Mouse (Mus musculus): ENCODE measurements around the gene Olfr190. TPM values are rescaled to one million over a fixed set of nuclear protein-coding genes. Genes with fewer than 3 reads are reported as not detected.
"Not testable (repeated sequence)": the region's sequence is repeated elsewhere in the genome, so short reads cannot be mapped to it uniquely, and the experiment has no call there.

Gene Olfr190
- not detected in 2 replicates for total RNA-seq (2021)
- long read RNA-seq, experiment 1 = 0 reads
- long read RNA-seq, experiment 2 = 0 reads

DNA sequence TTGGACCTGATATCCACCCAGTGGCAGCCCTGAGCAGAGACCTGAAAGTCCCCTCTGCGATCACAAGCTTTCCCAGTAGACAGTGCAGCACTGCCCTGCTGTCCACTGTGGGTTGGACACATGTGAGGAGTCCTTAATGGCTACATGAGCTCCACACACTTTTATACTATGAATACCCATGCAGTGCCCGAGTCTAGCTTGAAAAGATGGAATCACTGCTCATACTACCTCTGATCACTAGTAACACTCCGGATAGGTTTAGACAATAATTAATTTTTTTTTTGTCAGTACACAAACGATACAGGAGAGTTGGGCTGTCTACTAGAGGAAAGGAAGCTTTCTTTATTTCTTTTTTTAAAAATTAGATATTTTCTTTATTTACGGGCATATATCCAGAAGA, at the start of gene Olfr190:
Gene Olfr190, minus strand, starts transcription at position 101 of the 400 bp plus-strand sequence.
- DNase-seq = no peak

DNA sequence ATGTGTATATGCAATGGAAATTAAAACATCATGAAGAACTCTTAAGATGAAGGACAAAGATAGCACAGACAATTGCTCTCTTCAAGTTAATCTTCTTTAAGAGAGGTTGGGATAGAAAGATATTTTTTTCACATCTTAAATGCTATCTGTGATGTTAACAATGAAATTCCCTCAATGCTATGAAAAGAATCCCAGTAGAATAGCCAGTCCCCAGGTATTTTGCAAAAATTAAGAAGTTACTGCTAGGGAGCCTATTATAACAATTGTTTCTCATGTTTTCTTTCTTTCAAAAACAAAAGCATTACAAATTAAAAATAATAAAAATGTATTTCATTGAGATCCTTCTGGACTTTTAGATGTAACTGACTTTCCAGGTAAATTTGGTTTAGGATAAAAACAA, 43.2 kb upstream of the Olfr190 start, which contains the start of gene Olfr194:
Gene Olfr194, minus strand, starts transcription at position 101 of the 400 bp plus-strand sequence.
- no peak for DNase-seq

DNA sequence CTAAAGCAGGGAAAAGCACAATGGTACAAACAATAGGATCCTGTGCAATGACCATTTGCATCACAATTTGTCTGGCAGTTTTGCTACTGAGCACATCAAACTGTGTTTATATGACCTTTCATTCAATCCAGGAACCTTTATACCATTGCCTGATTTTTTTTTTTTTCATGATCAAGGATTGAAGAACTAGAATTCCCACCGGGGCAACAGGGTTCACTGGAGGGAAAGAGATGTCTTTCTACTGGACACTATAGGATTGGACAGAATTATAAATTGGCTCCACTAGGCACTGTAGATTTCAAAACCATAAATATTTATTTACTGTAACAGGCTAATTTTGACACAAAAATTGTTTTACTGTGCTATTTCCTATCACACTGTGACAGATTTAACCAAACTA, 34.0 kb upstream of the Olfr190 start, which contains the start of gene Olfr193:
Gene Olfr193, minus strand, starts transcription at position 101 of the 400 bp plus-strand sequence.
- no peak for DNase-seq

DNA sequence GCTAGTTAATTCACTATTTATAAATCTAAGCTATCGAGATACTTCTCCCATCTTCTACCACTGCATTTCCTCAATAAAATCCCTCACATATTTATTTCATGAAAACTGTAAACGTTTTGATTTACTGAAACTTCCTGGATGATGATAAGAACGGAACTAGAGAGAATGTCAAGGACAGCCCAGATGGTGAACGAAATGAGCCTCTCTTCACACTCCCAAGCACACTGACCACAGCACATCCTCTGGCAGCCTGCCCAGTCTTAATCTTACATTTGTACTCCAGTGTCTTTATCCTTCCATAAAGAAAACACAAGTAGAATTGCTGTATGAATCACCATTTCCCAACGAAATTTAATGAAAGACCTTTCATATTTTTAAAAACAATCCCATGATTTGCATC, 30.7 kb upstream of the Olfr190 start:
- peak; percentile 19 for DNase-seq

DNA sequence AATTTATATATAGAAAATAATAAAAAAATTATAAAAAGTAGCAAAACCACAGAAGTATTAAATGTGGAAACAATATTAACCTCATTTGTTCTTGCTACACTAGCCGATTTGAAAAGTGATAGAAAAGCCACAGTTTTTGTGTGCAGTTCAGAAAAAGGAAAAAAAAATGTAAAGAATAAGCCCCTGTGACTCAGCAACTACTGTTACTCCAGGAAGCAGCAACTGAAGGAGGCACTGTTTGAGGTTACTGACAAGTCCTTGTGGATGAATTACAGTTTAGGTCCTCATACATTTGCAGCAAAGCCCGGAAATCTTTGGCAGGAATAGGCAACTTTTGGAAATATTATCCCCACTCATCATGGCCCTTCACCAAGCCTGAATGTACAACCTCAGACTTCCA, 27.5 kb upstream of the Olfr190 start:
- no peak for DNase-seq

DNA sequence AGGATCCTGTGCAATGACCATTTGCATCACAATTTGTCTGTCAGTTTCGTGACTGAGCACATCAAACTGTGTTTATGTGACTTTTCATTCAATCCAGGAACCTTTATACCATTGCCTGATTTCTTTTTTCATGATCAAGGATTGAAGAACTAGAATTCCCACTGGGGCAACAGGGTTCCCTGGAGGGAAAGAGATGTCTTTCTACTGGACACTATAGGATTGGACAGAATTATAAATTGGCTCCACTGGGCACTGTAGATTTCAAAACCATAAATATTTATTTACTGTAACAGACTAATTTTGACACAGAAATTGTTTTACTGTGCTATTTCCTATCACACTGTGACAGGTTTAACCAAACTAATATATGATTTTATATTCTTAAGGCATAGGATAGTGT, 11.9 kb upstream of the Olfr190 start, which contains the start of gene Olfr191:
Gene Olfr191, minus strand, starts transcription at position 101 of the 400 bp plus-strand sequence.
- not testable (repeated sequence) for DNase-seq

- DNase-seq = not testable (repeated sequence)
Observed at GRCm38 (mm10) chr16:59081113-59081512, 3.3 kb upstream of the Olfr190 start.

GRCm38 (mm10) chr16:59073520-59073919, 4.3 kb downstream of the Olfr190 start:
- DNase-seq = no peak

DNA sequence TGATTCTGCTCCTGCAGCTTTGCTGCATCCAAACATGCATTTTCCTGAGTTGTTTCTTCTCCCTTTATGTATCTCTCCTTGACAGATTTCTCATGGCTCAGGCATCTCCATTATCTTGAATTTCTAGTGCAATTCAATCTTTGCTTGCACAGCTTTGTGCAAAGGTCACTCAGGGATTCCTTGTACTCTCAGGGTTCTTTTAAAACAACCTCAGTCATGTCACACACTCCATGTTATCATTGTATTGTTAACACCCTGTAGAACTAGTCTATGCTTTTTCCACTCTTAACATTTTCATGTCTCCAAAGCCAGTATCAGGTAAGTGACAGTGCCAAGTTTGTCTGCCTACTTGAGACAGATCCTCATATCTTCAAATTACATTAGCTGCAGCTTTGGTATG, 6.0 kb downstream of the Olfr190 start:
- no peak for DNase-seq

DNA sequence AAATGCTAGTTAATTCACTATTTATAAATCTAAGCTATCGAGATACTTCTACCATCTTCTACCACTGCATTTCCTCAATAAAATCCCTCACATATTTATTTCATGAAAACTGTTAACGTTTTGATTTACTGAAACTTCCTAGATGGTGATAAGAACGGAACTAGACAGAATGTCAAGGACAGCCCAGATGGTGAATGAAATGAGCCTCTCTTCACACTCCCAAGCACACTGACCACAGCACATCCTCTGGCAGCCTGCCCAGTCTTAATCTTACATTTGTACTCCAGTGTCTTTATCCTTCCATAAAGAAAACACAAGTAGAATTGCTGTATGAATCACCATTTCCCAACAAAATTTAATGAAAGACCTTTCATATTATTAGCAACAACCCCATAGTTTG, 15.4 kb downstream of the Olfr190 start:
- DNase-seq = not testable (repeated sequence)

GRCm38 (mm10) chr16:59049286-59049685, 28.5 kb downstream of the Olfr190 start:
- DNase-seq = not testable (repeated sequence)

- no peak for DNase-seq
Observed at GRCm38 (mm10) chr16:59048860-59049259, 28.9 kb downstream of the Olfr190 start.

GRCm38 (mm10) chr16:59047579-59047978, 30.2 kb downstream of the Olfr190 start:
- no peak for DNase-seq

GRCm38 (mm10) chr16:59045835-59046234, 32.0 kb downstream of the Olfr190 start:
- DNase-seq = no peak

DNA sequence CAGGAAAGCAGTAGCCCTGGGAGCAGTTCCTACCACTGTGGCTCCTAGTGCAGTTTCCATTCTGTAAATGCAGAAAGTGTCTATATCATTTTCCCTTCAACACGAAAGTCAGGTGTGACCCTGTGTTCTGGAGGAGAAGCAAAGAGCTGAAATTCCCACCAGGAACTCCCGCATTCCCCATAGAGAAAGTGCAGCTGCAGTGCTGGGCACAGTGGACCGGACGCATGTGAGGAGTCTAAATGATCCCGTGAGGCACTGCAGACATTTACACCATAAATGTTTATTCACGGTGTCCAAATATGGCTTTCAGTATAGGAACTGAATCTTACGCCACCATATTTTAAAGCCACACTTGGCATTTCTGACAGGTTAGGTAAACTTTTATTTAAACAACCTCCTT, 38.1 kb downstream of the Olfr190 start, which contains the start of gene Olfr187:
Gene Olfr187, minus strand, starts transcription at position 58 of the 400 bp plus-strand sequence.
- DNase-seq = no peak

- no peak for DNase-seq
Observed at GRCm38 (mm10) chr16:59030191-59030590, 47.6 kb downstream of the Olfr190 start, which contains the start of gene Olfr186. TSS of gene Olfr186 (minus strand) at chr16:59030291.

Other genes with a start within 250 kb of the Olfr190 start
- gene Olfr177, start 203.2 kb downstream of the Olfr190 start, total RNA-seq (2021) = not detected in 2 replicates
- gene Olfr178, start 185.9 kb downstream of the Olfr190 start, total RNA-seq (2021) = not detected in 2 replicates
- gene Olfr181, start 149.2 kb downstream of the Olfr190 start, total RNA-seq (2021) = not detected in 2 replicates
- gene Olfr180, start 148.6 kb downstream of the Olfr190 start, total RNA-seq (2021) = not detected in 2 replicates
- gene Olfr183, start 82.6 kb downstream of the Olfr190 start, total RNA-seq (2021) = not detected in 2 replicates
- gene Olfr186, start 47.7 kb downstream of the Olfr190 start, total RNA-seq (2021) = not detected in 2 replicates
- gene Olfr187, start 38.2 kb downstream of the Olfr190 start, total RNA-seq (2021) = not detected in 2 replicates
- not detected in 2 replicates for gene Olfr191, start 11.8 kb upstream of the Olfr190 start, total RNA-seq (2021)
- not detected in 2 replicates for gene Olfr193, start 33.9 kb upstream of the Olfr190 start, total RNA-seq (2021)
- gene Olfr194, start 43.1 kb upstream of the Olfr190 start, total RNA-seq (2021) = not detected in 2 replicates
- gene Olfr195, start 69.0 kb upstream of the Olfr190 start, total RNA-seq (2021) = not detected in 2 replicates
- not detected in 2 replicates for gene Olfr196, start 92.4 kb upstream of the Olfr190 start, total RNA-seq (2021)
- not detected in 2 replicates for gene Olfr198, start 125.5 kb upstream of the Olfr190 start, total RNA-seq (2021)
- not detected in 2 replicates for gene Olfr199, start 141.8 kb upstream of the Olfr190 start, total RNA-seq (2021)
- gene Olfr201, start 194.6 kb upstream of the Olfr190 start, total RNA-seq (2021) = not detected in 2 replicates
- not detected in 2 replicates for gene Olfr202, start 208.8 kb upstream of the Olfr190 start, total RNA-seq (2021)
- not detected in 2 replicates for gene Olfr203, start 220.9 kb upstream of the Olfr190 start, total RNA-seq (2021)
- 0.07 TPM in 1 of 2 replicates, not detected in the other for gene Olfr204, start 240.2 kb upstream of the Olfr190 start, total RNA-seq (2021)

Measured in adrenal gland, postnatal 14 days (tissue).